Mouse (Mus musculus): ENCODE data around the gene Fem1a. TPM values are rescaled to one million over a fixed set of nuclear protein-coding genes. Genes with fewer than 3 reads are reported as not detected.

Gene Fem1a
- polyA plus RNA-seq, 1 experiment, result 10.3 TPM

- Histone ChIP-seq H3K4me3 (ENCODE audit: insufficient read depth, low read length) (peak overlapping the region; percentile 69), H3K27ac (ENCODE audit: insufficient read depth, low read depth, low read length) (peak overlapping the region; percentile 93), H3K4me1 (ENCODE audit: control insufficient read depth, insufficient read depth, low read length) (peaks cover 20% of the 10 kb centered on the region)
- TF ChIP-seq POLR2A (IDR thresholded peaks at IDR 0.05; ENCODE audit: borderline replicate concordance, low read depth, low read length) (no peak), CTCF (IDR thresholded peaks at IDR 0.05; ENCODE audit: low read depth, low read length) (no peak)
Observed at GRCm38 (mm10) chr17:56219251-56219650, 37.4 kb upstream of the Fem1a start.

- Histone ChIP-seq H3K4me1 (ENCODE audit: control insufficient read depth, insufficient read depth, low read length) (peaks cover 20% of the 10 kb centered on the region), H3K4me3 (ENCODE audit: insufficient read depth, low read length) (peak overlapping the region; percentile 69; the same call in 1 of the 2 replicates), H3K27ac (ENCODE audit: insufficient read depth, low read depth, low read length) (peak overlapping the region; percentile 93)
- TF ChIP-seq POLR2A (IDR thresholded peaks at IDR 0.05; ENCODE audit: borderline replicate concordance, low read depth, low read length) (no peak), CTCF (IDR thresholded peaks at IDR 0.05; ENCODE audit: low read depth, low read length) (no peak)
Observed at GRCm38 (mm10) chr17:56219805-56220204, 36.8 kb upstream of the Fem1a start.

GRCm38 (mm10) chr17:56224916-56225315 is 31.7 kb upstream of the Fem1a start:
- Histone ChIP-seq H3K27ac (ENCODE audit: insufficient read depth, low read depth, low read length) (no peak overlapping the region), H3K4me1 (ENCODE audit: control insufficient read depth, insufficient read depth, low read length) (peaks cover 8% of the 10 kb centered on the region), H3K4me3 (ENCODE audit: insufficient read depth, low read length) (no peak overlapping the region)
- no peak for TF ChIP-seq POLR2A (IDR thresholded peaks at IDR 0.05; ENCODE audit: borderline replicate concordance, low read depth, low read length)
- TF ChIP-seq CTCF (IDR thresholded peaks at IDR 0.05; ENCODE audit: low read depth, low read length), result no peak

- TF ChIP-seq POLR2A (IDR thresholded peaks at IDR 0.05; ENCODE audit: borderline replicate concordance, low read depth, low read length) (no peak), CTCF (IDR thresholded peaks at IDR 0.05; ENCODE audit: low read depth, low read length) (no peak)
- Histone ChIP-seq H3K4me3 (ENCODE audit: insufficient read depth, low read length) (no peak overlapping the region), H3K27ac (ENCODE audit: insufficient read depth, low read depth, low read length) (no peak overlapping the region), H3K4me1 (ENCODE audit: control insufficient read depth, insufficient read depth, low read length) (0 out of 2 replicates have a peak, but pooled peaks cover 3% of the 10 kb centered on the region)
Observed at GRCm38 (mm10) chr17:56226566-56226965, 30.0 kb upstream of the Fem1a start.

GRCm38 (mm10) chr17:56229943-56230342 is 26.7 kb upstream of the Fem1a start:
- H3K4me1 ChIP-seq (ENCODE audit: control insufficient read depth, insufficient read depth, low read length), result 0 out of 2 replicates have a peak, but pooled peaks cover 2% of the 10 kb centered on the region
- TF ChIP-seq POLR2A (IDR thresholded peaks at IDR 0.05; ENCODE audit: borderline replicate concordance, low read depth, low read length) (no peak), CTCF (IDR thresholded peaks at IDR 0.05; ENCODE audit: low read depth, low read length) (no peak)
- H3K4me3 ChIP-seq (ENCODE audit: insufficient read depth, low read length), result no peak overlapping the region
- H3K27ac ChIP-seq (ENCODE audit: insufficient read depth, low read depth, low read length), result no peak overlapping the region

- no peak for TF ChIP-seq CTCF (IDR thresholded peaks at IDR 0.05; ENCODE audit: low read depth, low read length)
- TF ChIP-seq POLR2A (IDR thresholded peaks at IDR 0.05; ENCODE audit: borderline replicate concordance, low read depth, low read length), result no peak
- H3K27ac ChIP-seq (ENCODE audit: insufficient read depth, low read depth, low read length), result no peak overlapping the region
- H3K4me3 ChIP-seq (ENCODE audit: insufficient read depth, low read length), result no peak overlapping the region
- peaks cover 7% of the 10 kb centered on the region for H3K4me1 ChIP-seq (ENCODE audit: control insufficient read depth, insufficient read depth, low read length)
Observed at GRCm38 (mm10) chr17:56233389-56233788, 23.2 kb upstream of the Fem1a start.

GRCm38 (mm10) chr17:56233818-56234469 is 22.7 kb upstream of the Fem1a start:
- no peak for TF ChIP-seq POLR2A (IDR thresholded peaks at IDR 0.05; ENCODE audit: borderline replicate concordance, low read depth, low read length)
- TF ChIP-seq CTCF (IDR thresholded peaks at IDR 0.05; ENCODE audit: low read depth, low read length), result no peak
- peaks cover 7% of the 10 kb centered on the region for H3K4me1 ChIP-seq (ENCODE audit: control insufficient read depth, insufficient read depth, low read length)
- no peak overlapping the region for H3K4me3 ChIP-seq (ENCODE audit: insufficient read depth, low read length)
- no peak overlapping the region for H3K27ac ChIP-seq (ENCODE audit: insufficient read depth, low read depth, low read length)

GRCm38 (mm10) chr17:56241541-56242401 is 14.8 kb upstream of the Fem1a start:
- TF ChIP-seq POLR2A (IDR thresholded peaks at IDR 0.05; ENCODE audit: borderline replicate concordance, low read depth, low read length) (no peak), CTCF (IDR thresholded peaks at IDR 0.05; ENCODE audit: low read depth, low read length) (no peak)
- H3K4me1 ChIP-seq (ENCODE audit: control insufficient read depth, insufficient read depth, low read length), result peaks cover 4% of the 10 kb centered on the region
- H3K27ac ChIP-seq (ENCODE audit: insufficient read depth, low read depth, low read length), result no peak overlapping the region
- no peak overlapping the region for H3K4me3 ChIP-seq (ENCODE audit: insufficient read depth, low read length)

- TF ChIP-seq CTCF (IDR thresholded peaks at IDR 0.05; ENCODE audit: low read depth, low read length), result no peak
- no peak for TF ChIP-seq POLR2A (IDR thresholded peaks at IDR 0.05; ENCODE audit: borderline replicate concordance, low read depth, low read length)
- no peak overlapping the region for H3K27ac ChIP-seq (ENCODE audit: insufficient read depth, low read depth, low read length)
- H3K4me1 ChIP-seq (ENCODE audit: control insufficient read depth, insufficient read depth, low read length), result no peaks in the 10 kb centered on the region
- no peak overlapping the region for H3K4me3 ChIP-seq (ENCODE audit: insufficient read depth, low read length)
Observed at GRCm38 (mm10) chr17:56245608-56246007, 11.0 kb upstream of the Fem1a start.
